Mouse (Mus musculus) lung, adult 18-20 months (tissue): ENCODE results near the gene Ankrd16.

Source experiments
- DNase-seq, 2 experiments: peaks; one replicate each; pipeline ENCODE4 v3.0.0; 2022; ENCODE audit warnings: mixed read lengths in 2 of 2

The Ankrd16 gene

GRCm38 (mm10) chr2:11777091-11778068 is at the start of gene Ankrd16, which contains the start of gene Fbh1:
Gene Ankrd16 (plus strand): TSS chr2:11777876.
Gene Fbh1 (minus strand): TSS chr2:11777582.
- DNase-seq: peak; percentile 100

- DNase-seq: no peak
Observed at GRCm38 (mm10) chr2:11729091-11729490, 48.6 kb upstream of the Ankrd16 start.

GRCm38 (mm10) chr2:11732978-11733377 is 44.7 kb upstream of the Ankrd16 start:
- no peak for DNase-seq

- DNase-seq: no peak
Observed at GRCm38 (mm10) chr2:11735853-11736252, 41.8 kb upstream of the Ankrd16 start.

GRCm38 (mm10) chr2:11738794-11739193 is 38.9 kb upstream of the Ankrd16 start:
- no peak for DNase-seq

GRCm38 (mm10) chr2:11739516-11740051 is 38.1 kb upstream of the Ankrd16 start:
- DNase-seq: no peak

- no peak for DNase-seq
Observed at GRCm38 (mm10) chr2:11762541-11762940, 15.1 kb upstream of the Ankrd16 start.

GRCm38 (mm10) chr2:11765694-11766093 is 12.0 kb upstream of the Ankrd16 start:
- no peak for DNase-seq

- DNase-seq: no peak
Observed at GRCm38 (mm10) chr2:11766485-11767160, 11.1 kb upstream of the Ankrd16 start.

- peak in 1 of 2 experiments; percentile 8 for DNase-seq
Observed at GRCm38 (mm10) chr2:11767161-11767545, 10.5 kb upstream of the Ankrd16 start.

- no peak for DNase-seq
Observed at GRCm38 (mm10) chr2:11771701-11772100, 6.0 kb upstream of the Ankrd16 start.

- DNase-seq: no peak
Observed at GRCm38 (mm10) chr2:11772401-11772800, 5.3 kb upstream of the Ankrd16 start.

GRCm38 (mm10) chr2:11774426-11774825 is 3.2 kb upstream of the Ankrd16 start:
- no peak for DNase-seq

- DNase-seq: no peak
Observed at GRCm38 (mm10) chr2:11775121-11775520, 2.6 kb upstream of the Ankrd16 start.

GRCm38 (mm10) chr2:11776415-11776814 is 1.3 kb upstream of the Ankrd16 start:
- no peak for DNase-seq

- peak; percentile 83 to 85 for DNase-seq
Observed at GRCm38 (mm10) chr2:11778087-11778823, 579 bp downstream of the Ankrd16 start.

- DNase-seq: no peak
Observed at GRCm38 (mm10) chr2:11784159-11784558, 6.5 kb downstream of the Ankrd16 start.

- DNase-seq: no peak
Observed at GRCm38 (mm10) chr2:11794668-11795067, 17.0 kb downstream of the Ankrd16 start.

GRCm38 (mm10) chr2:11797930-11798364 is 20.3 kb downstream of the Ankrd16 start:
- DNase-seq: no peak

GRCm38 (mm10) chr2:11801299-11801930 is 23.7 kb downstream of the Ankrd16 start:
- DNase-seq: no peak
